Mouse (Mus musculus) MEL (cell line): Measurements from ENCODE around the gene Lefty1.

Experiments used
- CTCF ChIP-seq, 3 experiments: IDR thresholded peaks in 2 of 3; conservative IDR thresholded peaks in 1 of 3; 2 replicates each; pipeline ENCODE4 v1.5.1; 2011 to 2012; ENCODE audit warnings: low read length in 3 of 3, low read depth in 2 of 3, mild to moderate bottlenecking in 2 of 3, improper control_type of control experiment in 1 of 3, inconsistent platforms in 1 of 3, mixed read lengths in 1 of 3, moderate library complexity in 1 of 3; ENCODE audit not compliant: control insufficient read depth in 1 of 3, insufficient read depth in 1 of 3, poor library complexity in 1 of 3, severe bottlenecking in 1 of 3
- EP300 ChIP-seq, 2 experiments: IDR thresholded peaks; 2 replicates each; pipeline ENCODE4 v1.6.1; 2011; ENCODE audit warnings: improper control_type of control experiment in 2 of 2, low read length in 2 of 2, low read depth in 1 of 2, mild to moderate bottlenecking in 1 of 2
- GABPA ChIP-seq: IDR thresholded peaks from 2 replicates; pipeline ENCODE4 v1.6.1; 2012; ENCODE audit warnings: low read depth, mild to moderate bottlenecking, inconsistent platforms, low read length, improper control_type of control experiment, moderate library complexity
- MEF2A ChIP-seq: IDR thresholded peaks from 2 replicates; pipeline ENCODE4 v1.6.1; 2014; ENCODE audit warnings: low read depth, mild to moderate bottlenecking, inconsistent platforms, low read length, improper control_type of control experiment; ENCODE audit not compliant: poor library complexity, insufficient replicate concordance, severe bottlenecking; ENCODE audit errors: extremely low read depth
- MXI1 ChIP-seq: IDR thresholded peaks from 2 replicates; pipeline ENCODE4 v1.6.1; 2011; ENCODE audit warnings: mild to moderate bottlenecking, low read depth, low read length, improper control_type of control experiment
- POLR2A ChIP-seq, 2 experiments: IDR thresholded peaks; 2 replicates each; pipeline ENCODE4 v1.6.1; 2011 to 2012; ENCODE audit warnings: low read length in 2 of 2, mild to moderate bottlenecking in 2 of 2, control low read depth in 1 of 2, improper control_type of control experiment in 1 of 2, low read depth in 1 of 2, moderate library complexity in 1 of 2; ENCODE audit not compliant: control insufficient read depth in 1 of 2, insufficient read depth in 1 of 2, poor library complexity in 1 of 2
- TCF12 ChIP-seq: IDR thresholded peaks from 2 replicates; pipeline ENCODE4 v1.6.1; 2014; ENCODE audit warnings: low read depth, mild to moderate bottlenecking, inconsistent platforms, low read length, improper control_type of control experiment, moderate library complexity
- ZNF384 ChIP-seq: IDR thresholded peaks from 2 replicates; pipeline ENCODE4 v1.6.1; 2012; ENCODE audit warnings: low read depth, mild to moderate bottlenecking, inconsistent platforms, low read length, improper control_type of control experiment

DNA sequence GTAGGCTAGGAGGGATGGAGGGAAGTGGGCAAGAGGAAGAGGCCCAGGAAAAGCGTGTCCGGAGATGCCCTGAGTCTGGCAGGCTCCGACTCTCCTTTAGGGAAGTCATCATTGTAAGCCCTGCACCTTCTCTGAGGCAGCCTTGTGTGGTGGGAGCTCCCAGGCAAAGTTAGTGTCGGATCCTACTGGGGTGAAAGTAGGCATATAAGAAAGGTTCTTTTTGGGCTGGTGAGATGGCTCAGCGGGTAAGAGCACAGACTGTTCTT, 30.1 kb upstream of the Lefty1 start:
- TF ChIP-seq TCF12 (no peak), MEF2A (no peak), CTCF (IDR thresholded peaks at IDR 0.05 in 2 of 3, conservative IDR thresholded peaks at IDR 0.05 in 1 of 3; ENCODE audit: control insufficient read depth in 1 of 3, insufficient read depth in 1 of 3, low read depth in 2 of 3, low read length in 3 of 3, poor library complexity in 1 of 3, severe bottlenecking in 1 of 3) (no peak), EP300 (IDR thresholded peaks at IDR 0.05; ENCODE audit: low read depth in 1 of 2, low read length in 2 of 2) (no peak; a peak in 1 of 4 replicates), GABPA (no peak), POLR2A (IDR thresholded peaks at IDR 0.05; ENCODE audit: control insufficient read depth in 1 of 2, insufficient read depth in 1 of 2, low read depth in 1 of 2, low read length in 2 of 2, poor library complexity in 1 of 2) (no peak), MXI1 (no peak), ZNF384 (no peak)
